Mouse (Mus musculus): ENCODE measurements around the gene Ptpru. TPM values are rescaled to one million over a fixed set of nuclear protein-coding genes. Genes with fewer than 3 reads are reported as not detected.

The Ptpru gene
- 8.6 TPM for polyA plus RNA-seq (2014; fragmentation: Illumina TruSeq; extraction: RNeasy Lipid Tissue Mini Kit (QIAGEN cat#74804); ENCODE audit: low read depth, low replicate concordance)

GRCm38 (mm10) chr4:131837872-131838524, at the start of gene Ptpru:
Ptpru (minus strand) TSS chr4:131838288.

GRCm38 (mm10) chr4:131873293-131874168, 35.4 kb upstream of the Ptpru start, which contains the start of gene Srsf4:
Srsf4 (plus strand) TSS chr4:131873617.

GRCm38 (mm10) chr4:131843290-131843743, 5.2 kb upstream of the Ptpru start, which contains the start of gene Mecr:
Mecr (plus strand) TSS chr4:131843470.

Other genes starting within 250 kb of the Ptpru start
- gene Mecr, start 5.2 kb upstream of the Ptpru start, polyA plus RNA-seq (2014; fragmentation: Illumina TruSeq; extraction: RNeasy Lipid Tissue Mini Kit (QIAGEN cat#74804); ENCODE audit: low read depth, low replicate concordance): 4.2 TPM
- gene Srsf4, start 35.3 kb upstream of the Ptpru start, polyA plus RNA-seq (2014; fragmentation: Illumina TruSeq; extraction: RNeasy Lipid Tissue Mini Kit (QIAGEN cat#74804); ENCODE audit: low read depth, low replicate concordance): 12.8 TPM
- not detected for gene Tmem200b, start 83.5 kb upstream of the Ptpru start, polyA plus RNA-seq (2014; fragmentation: Illumina TruSeq; extraction: RNeasy Lipid Tissue Mini Kit (QIAGEN cat#74804); ENCODE audit: low read depth, low replicate concordance)
- 0.61 TPM for gene Gm10300, start 236.4 kb upstream of the Ptpru start, polyA plus RNA-seq (2014; fragmentation: Illumina TruSeq; extraction: RNeasy Lipid Tissue Mini Kit (QIAGEN cat#74804); ENCODE audit: low read depth, low replicate concordance)
- 112 TPM for gene Epb41, start 237.0 kb upstream of the Ptpru start, polyA plus RNA-seq (2014; fragmentation: Illumina TruSeq; extraction: RNeasy Lipid Tissue Mini Kit (QIAGEN cat#74804); ENCODE audit: low read depth, low replicate concordance)